Comparison of ENCODE assay signal across 24 mouse cellular contexts in genomic region chr16:56798873-56799272, GRCm38 (mm10). TPM values are rescaled to one million over a fixed set of nuclear protein-coding genes. Genes with fewer than 3 reads are reported as not detected.
DNase-seq lines count a peak whose midpoint lies in the region; ATAC-seq and TF ChIP-seq lines count a peak whose summit lies in the region.
"Had no signal": no experiment of that assay in that cellular context is flagged by ENCODE, and none has a peak within 500 bp of the region (broad histone marks: within the 10 kb centered on the region; RNA-seq: fewer than 3 reads in every experiment).

No protein-coding gene starts in this region.

- no peaks in the 10 kb centered on the region for H3K36me3 ChIP-seq in heart, adult 2 months (ENCODE audit: control insufficient read depth, insufficient read depth, low read length)
- no peaks in the 10 kb centered on the region for H3K36me3 ChIP-seq in lung, postnatal 0 days (ENCODE audit: insufficient read depth, low read length)
- H3K36me3 ChIP-seq in hindbrain, embryonic 14.5 days (replicated peaks; ENCODE audit: control insufficient read depth, insufficient read depth) = no peaks in the 10 kb centered on the region
- H3K36me3 ChIP-seq: embryonic facial prominence, embryonic 13.5 days; forebrain, embryonic 12.5 days; heart, embryonic 15.5 days; hindbrain, embryonic 13.5 days had no signal

- ATAC-seq in lung, postnatal 0 days = no peak
- ATAC-seq in megakaryocyte progenitor cell, adult 5-6 weeks (replicated peaks; ENCODE audit: poor library complexity) = 0 out of 2 replicates have a peak, but pooled peaks have one; percentile 13
- no peak for ATAC-seq in hindbrain, embryonic 14.5 days (ENCODE audit: low FRiP score)
- no peak for ATAC-seq in megakaryocyte, adult 5-6 weeks (ENCODE audit: poor library complexity, severe bottlenecking)
- ATAC-seq: forebrain, postnatal 0 days had no signal

- H3K4me3 ChIP-seq in heart, adult 2 months = no peak overlapping the region
- H3K4me3 ChIP-seq in lung, postnatal 0 days (ENCODE audit: low read depth, low read length) = no peak overlapping the region
- no peak overlapping the region for H3K4me3 ChIP-seq in hindbrain, embryonic 14.5 days (replicated peaks; ENCODE audit: low read length)
- H3K4me3 ChIP-seq: embryonic facial prominence, embryonic 13.5 days; forebrain, embryonic 12.5 days; heart, embryonic 15.5 days; hindbrain, embryonic 13.5 days had no signal

- no peak for TF ChIP-seq EP300 in heart, adult 2 months (IDR thresholded peaks at IDR 0.05; ENCODE audit: insufficient read depth, low read depth, low read length)
- no peak for TF ChIP-seq EP300 in lung, postnatal 0 days (IDR thresholded peaks at IDR 0.05)

- H3K27me3 ChIP-seq in heart, adult 2 months (ENCODE audit: control insufficient read depth, insufficient read depth, low read length) = no peaks in the 10 kb centered on the region
- no peaks in the 10 kb centered on the region for H3K27me3 ChIP-seq in lung, postnatal 0 days (replicated peaks; ENCODE audit: insufficient read depth, low read length)
- no peaks in the 10 kb centered on the region for H3K27me3 ChIP-seq in hindbrain, embryonic 14.5 days (ENCODE audit: control insufficient read depth, insufficient read depth, low read length)
- H3K27me3 ChIP-seq: embryonic facial prominence, embryonic 13.5 days; forebrain, embryonic 12.5 days; heart, embryonic 15.5 days; hindbrain, embryonic 13.5 days had no signal

- H3K4me1 ChIP-seq in heart, adult 2 months (ENCODE audit: control insufficient read depth, insufficient read depth, low read length) = no peaks in the 10 kb centered on the region
- H3K4me1 ChIP-seq in lung, postnatal 0 days (ENCODE audit: insufficient read depth, low read depth, low read length) = no peaks in the 10 kb centered on the region
- H3K4me1 ChIP-seq in hindbrain, embryonic 14.5 days (replicated peaks; ENCODE audit: control insufficient read depth, insufficient read depth, low read length) = no peaks in the 10 kb centered on the region
- H3K4me1 ChIP-seq: embryonic facial prominence, embryonic 13.5 days; forebrain, embryonic 12.5 days; heart, embryonic 15.5 days; hindbrain, embryonic 13.5 days had no signal

- TF ChIP-seq CTCF in heart, adult 2 months (IDR thresholded peaks at IDR 0.05) = no peak
- TF ChIP-seq CTCF in lung, postnatal 0 days (IDR thresholded peaks at IDR 0.05) = no peak

- peak; percentile 51 for DNase-seq in heart, adult 11 months
- no peak for DNase-seq in heart, adult 2 months
- DNase-seq in lung, postnatal 36 days = peak; percentile 2
- no peak for DNase-seq in lung, postnatal 0 days (ENCODE audit: low spot score)
- DNase-seq in hindbrain, embryonic 14.5 days (ENCODE audit: low spot score) = no peak
- DNase-seq: adrenal gland, postnatal 10 days; cerebellum, adult 18-20 months; cerebellum, adult 9-11 months; cerebellum, postnatal 36 days; forebrain, postnatal 0 days; gastrocnemius, postnatal 14 days; heart, postnatal 14 days had no signal

- H3K27ac ChIP-seq in heart, adult 2 months = no peak overlapping the region
- H3K27ac ChIP-seq in lung, postnatal 0 days (ENCODE audit: low read length) = no peak overlapping the region
- no peak overlapping the region for H3K27ac ChIP-seq in hindbrain, embryonic 14.5 days
- H3K27ac ChIP-seq: embryonic facial prominence, embryonic 13.5 days; forebrain, embryonic 12.5 days; heart, embryonic 15.5 days; hindbrain, embryonic 13.5 days had no signal

- WGBS in heart, adult 2 months = 39% methylated on average over 7 of the region's 7 CpGs
- 60% methylated on average over 7 of the region's 7 CpGs for WGBS in lung, postnatal 0 days
- 74% methylated on average over 7 of the region's 7 CpGs for WGBS in hindbrain, embryonic 14.5 days

- no peak overlapping the region for H3K4me2 ChIP-seq in lung, postnatal 0 days (replicated peaks; ENCODE audit: low read depth, low read length)
- no peak overlapping the region for H3K4me2 ChIP-seq in hindbrain, embryonic 14.5 days (replicated peaks)
- H3K4me2 ChIP-seq: embryonic facial prominence, embryonic 13.5 days; forebrain, embryonic 12.5 days; heart, embryonic 11.5 days; heart, embryonic 15.5 days; hindbrain, embryonic 13.5 days had no signal

- intact Hi-C loops in heart, adult 2 months (cut with DNase I) = no loop called here

- no peaks in the 10 kb centered on the region for H3K9me3 ChIP-seq in lung, postnatal 0 days (ENCODE audit: low read length)
- H3K9me3 ChIP-seq in hindbrain, embryonic 14.5 days (ENCODE audit: control insufficient read depth, low read length) = no peaks in the 10 kb centered on the region
- H3K9me3 ChIP-seq: embryonic facial prominence, embryonic 13.5 days; forebrain, embryonic 12.5 days; heart, embryonic 15.5 days; hindbrain, embryonic 13.5 days had no signal

- no peak for TF ChIP-seq POLR2A in heart, adult 2 months (IDR thresholded peaks at IDR 0.05; ENCODE audit: insufficient read depth, low read depth, low read length)

- H3K79me2 ChIP-seq in heart, adult 2 months (replicated peaks; ENCODE audit: control insufficient read depth, insufficient read depth, low read length) = no peaks in the 10 kb centered on the region

- H3K9ac ChIP-seq in heart, adult 2 months (ENCODE audit: low read depth, low read length) = no peak overlapping the region
- H3K9ac ChIP-seq in lung, postnatal 0 days (replicated peaks; ENCODE audit: low read depth) = no peak overlapping the region
- H3K9ac ChIP-seq in hindbrain, embryonic 14.5 days = no peak overlapping the region
- H3K9ac ChIP-seq: embryonic facial prominence, embryonic 13.5 days; forebrain, embryonic 12.5 days; forebrain, postnatal 0 days; heart, embryonic 15.5 days; hindbrain, embryonic 13.5 days had no signal

RNA-seq across cellular contexts. Expression of gene Adgrg7, which starts 3.2 kb away (rescaled TPM):
- not detected for total RNA-seq in heart, adult 2 months (2021)
- not detected in 2 replicates for polyA plus RNA-seq in heart, adult 2 months (2012; rRNA removed)
- polyA plus RNA-seq in lung, postnatal 0 days (2015; fragmentation: Nextera tagmentation; extraction: Ambion mirVana) = not detected in 2 replicates
- 23.0 and 23.9 TPM in 2 replicates for total RNA-seq in megakaryocyte progenitor cell, adult 5-6 weeks (2015)
- total RNA-seq in megakaryocyte progenitor cell, adult 5-6 weeks (2017) = 25.8 and 33.2 TPM in 2 replicates
- polyA plus RNA-seq in hindbrain, embryonic 14.5 days (2014; fragmentation: Nextera tagmentation; extraction: Ambion mirVana) = not detected in 2 replicates
- total RNA-seq in megakaryocyte, adult 5-6 weeks (2015) = 0.66 and 2.0 TPM in 2 replicates
- total RNA-seq in megakaryocyte, adult 5-6 weeks (2017) = 2.0 and 3.8 TPM in 2 replicates
- total RNA-seq: adrenal gland, postnatal 10 days; adrenal gland, postnatal 4 days; ES-E14; forebrain, postnatal 0 days; gastrocnemius, adult 18-20 months; gastrocnemius, postnatal 14 days had no signal
- polyA plus RNA-seq: brain, embryonic 14.5 days; C2C12; embryonic facial prominence, embryonic 13.5 days; forebrain, embryonic 12.5 days; forebrain, postnatal 0 days; heart, embryonic 11.5 days; heart, embryonic 15.5 days; hindbrain, embryonic 13.5 days had no signal

Comparison
In these comparisons a context has a peak if more than half of its experiments do, and no peak if none do; other contexts are left out.
1. DNase-seq: peak in heart, adult 11 months (single experiment) and lung, postnatal 36 days (single experiment); none in heart, adult 2 months (0 of 2), lung, postnatal 0 days (single experiment) and hindbrain, embryonic 14.5 days (single experiment).
2. RNA of gene Adgrg7, which starts 3.2 kb away (total RNA-seq): 23.0 to 33.2 TPM in megakaryocyte progenitor cell, adult 5-6 weeks; 0.66 to 3.8 TPM in megakaryocyte, adult 5-6 weeks and not detected in heart, adult 2 months; every median in the first group is over 4 times any median in the second.